ENCODE assay signal across 26 mouse cellular contexts in the genomic region with DNA sequence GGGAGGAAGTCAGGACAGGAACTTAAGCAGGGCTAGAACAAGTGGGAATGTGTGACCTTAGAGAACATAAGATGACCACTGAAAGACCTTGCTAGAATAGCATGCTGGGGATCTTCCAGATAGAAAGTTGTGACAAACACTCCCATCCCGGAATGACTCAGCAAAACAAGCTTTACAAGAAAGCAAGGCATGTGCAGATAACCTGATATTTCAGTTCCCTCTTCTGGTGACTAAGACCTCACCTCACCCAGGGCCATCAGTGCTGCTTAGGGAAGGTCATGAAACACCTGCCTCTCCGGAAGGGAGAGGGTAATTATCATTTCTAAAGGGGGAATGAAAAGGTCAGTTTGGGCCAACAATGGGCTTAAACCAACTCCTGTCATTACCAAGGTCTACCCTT.
DNase-seq lines count a peak whose midpoint lies in the region; ATAC-seq and TF ChIP-seq lines count a peak whose summit lies in the region.
"Had no signal": no experiment of that assay in that cellular context is flagged by ENCODE, and none has a peak within 500 bp of the region (broad histone marks: within the 10 kb centered on the region; RNA-seq: fewer than 3 reads in every experiment).

No protein-coding gene starts in this region.

- 50% methylated on average over 2 of the region's 2 CpGs for WGBS in liver, embryonic 13.5 days (ENCODE audit: insufficient replicate concordance)
- 64% methylated on average over 2 of the region's 2 CpGs for WGBS in liver, embryonic 12.5 days (ENCODE audit: insufficient replicate concordance)

- H3K27ac ChIP-seq in liver, embryonic 13.5 days = no peak overlapping the region
- no peak overlapping the region for H3K27ac ChIP-seq in liver, embryonic 12.5 days
- H3K27ac ChIP-seq in left cerebral cortex, adult 2 months = no peak overlapping the region
- H3K27ac ChIP-seq: embryonic facial prominence, embryonic 15.5 days; heart, adult 2 months; hindbrain, embryonic 12.5 days; kidney, embryonic 15.5 days; limb, embryonic 15.5 days; lung, embryonic 15.5 days; macrophage; midbrain, embryonic 10.5 days had no signal

- no peak for TF ChIP-seq CTCF in left cerebral cortex, adult 2 months (IDR thresholded peaks at IDR 0.05)

- no peak overlapping the region for H3K4me3 ChIP-seq in liver, embryonic 13.5 days (replicated peaks)
- no peak overlapping the region for H3K4me3 ChIP-seq in liver, embryonic 12.5 days
- no peak overlapping the region for H3K4me3 ChIP-seq in left cerebral cortex, adult 2 months
- H3K4me3 ChIP-seq: embryonic facial prominence, embryonic 15.5 days; heart, adult 2 months; hindbrain, embryonic 12.5 days; kidney, embryonic 15.5 days; limb, embryonic 15.5 days; lung, embryonic 15.5 days; midbrain, embryonic 10.5 days had no signal

- peak; percentile 64 for ATAC-seq in liver, embryonic 13.5 days (ENCODE audit: low read depth)
- ATAC-seq in liver, embryonic 12.5 days = no peak
- ATAC-seq: CD4-positive, CD25-positive, alpha-beta regulatory T cell, adult 4 months; forebrain, embryonic 16.5 days; intestine, postnatal 0 days had no signal

- H3K9me3 ChIP-seq in liver, embryonic 13.5 days (replicated peaks) = no peaks in the 10 kb centered on the region
- no peaks in the 10 kb centered on the region for H3K9me3 ChIP-seq in liver, embryonic 12.5 days (replicated peaks)
- H3K9me3 ChIP-seq: embryonic facial prominence, embryonic 15.5 days; hindbrain, embryonic 12.5 days; kidney, embryonic 15.5 days; limb, embryonic 15.5 days; lung, embryonic 15.5 days; midbrain, embryonic 10.5 days had no signal

- H3K36me3 ChIP-seq in liver, embryonic 13.5 days = no peaks in the 10 kb centered on the region
- no peaks in the 10 kb centered on the region for H3K36me3 ChIP-seq in liver, embryonic 12.5 days
- H3K36me3 ChIP-seq: embryonic facial prominence, embryonic 15.5 days; hindbrain, embryonic 12.5 days; kidney, embryonic 15.5 days; limb, embryonic 15.5 days; lung, embryonic 15.5 days; midbrain, embryonic 10.5 days had no signal

- intact Hi-C loops in left cerebral cortex, adult 2 months (cut with DNase I) = no loop called here

- DNase-seq in adrenal gland, adult 2 months = peak; percentile 13
- DNase-seq in adrenal gland, postnatal 4 days (ENCODE audit: low spot score in 2 of 2) = no peak
- peak; percentile 16 for DNase-seq in liver, embryonic 13.5 days
- DNase-seq in MEL-GATA-1-ER (ENCODE audit: extremely low read depth, low read depth) = peak; percentile 80
- DNase-seq in lung, postnatal 14 days = no peak
- DNase-seq in left cerebral cortex, adult 2 months (ENCODE audit: extremely low spot score in 1 of 2, low spot score in 2 of 2) = no peak
- DNase-seq: adrenal gland, postnatal 10 days; cerebellum, adult 8-10 months; gastrocnemius, postnatal 25 days; heart, adult 2 months; kidney, postnatal 4 days; layer of hippocampus, adult 9-11 months; left cerebral cortex, postnatal 4 days; thymus, adult 18-20 months; thymus, postnatal 36 days had no signal

- H3K4me1 ChIP-seq in liver, embryonic 13.5 days (replicated peaks) = peaks cover 12% of the 10 kb centered on the region
- peaks cover 11% of the 10 kb centered on the region for H3K4me1 ChIP-seq in liver, embryonic 12.5 days
- H3K4me1 ChIP-seq: embryonic facial prominence, embryonic 15.5 days; hindbrain, embryonic 12.5 days; kidney, embryonic 15.5 days; limb, embryonic 15.5 days; lung, embryonic 15.5 days; midbrain, embryonic 10.5 days had no signal

- H3K27me3 ChIP-seq in liver, embryonic 13.5 days = no peaks in the 10 kb centered on the region
- no peaks in the 10 kb centered on the region for H3K27me3 ChIP-seq in liver, embryonic 12.5 days (replicated peaks)
- H3K27me3 ChIP-seq: embryonic facial prominence, embryonic 15.5 days; hindbrain, embryonic 12.5 days; kidney, embryonic 15.5 days; limb, embryonic 15.5 days; lung, embryonic 15.5 days had no signal

- no peak overlapping the region for H3K4me2 ChIP-seq in liver, embryonic 13.5 days
- no peak overlapping the region for H3K4me2 ChIP-seq in liver, embryonic 12.5 days
- H3K4me2 ChIP-seq: embryonic facial prominence, embryonic 15.5 days; hindbrain, embryonic 12.5 days; kidney, embryonic 15.5 days; limb, embryonic 15.5 days; lung, embryonic 15.5 days had no signal

- H3K9ac ChIP-seq in liver, embryonic 13.5 days = no peak overlapping the region
- no peak overlapping the region for H3K9ac ChIP-seq in liver, embryonic 12.5 days
- H3K9ac ChIP-seq: embryonic facial prominence, embryonic 15.5 days; hindbrain, embryonic 12.5 days; kidney, embryonic 15.5 days; limb, embryonic 15.5 days; lung, embryonic 15.5 days had no signal

Comparison
In these comparisons a context has a peak if more than half of its experiments do, and no peak if none do; other contexts are left out.
1. DNase-seq: peak in adrenal gland, adult 2 months (single experiment), liver, embryonic 13.5 days (single experiment) and MEL-GATA-1-ER (single experiment); none in adrenal gland, postnatal 4 days (0 of 2), lung, postnatal 14 days (single experiment) and left cerebral cortex, adult 2 months (0 of 2).